Mouse (Mus musculus): ENCODE measurements around the gene Tex22.

Tex22 gene

GRCm38 (mm10) chr12:113074329-113075062, at the start of gene Tex22:
TSS of gene Tex22 (plus strand) at chr12:113074502.
- DNase-seq (ENCODE audit: low spot score), result peak; percentile 79

GRCm38 (mm10) chr12:113026557-113026956, 47.7 kb upstream of the Tex22 start:
- no peak for DNase-seq (ENCODE audit: low spot score)

GRCm38 (mm10) chr12:113027495-113027894, 46.8 kb upstream of the Tex22 start:
- no peak for DNase-seq (ENCODE audit: low spot score)

GRCm38 (mm10) chr12:113028067-113028466, 46.2 kb upstream of the Tex22 start:
- DNase-seq (ENCODE audit: low spot score), result no peak

- no peak for DNase-seq (ENCODE audit: low spot score)
These were observed 45.4 kb upstream of the Tex22 start for GRCm38 (mm10) chr12:113028898-113029297.

GRCm38 (mm10) chr12:113030046-113030445, 44.3 kb upstream of the Tex22 start:
- no peak for DNase-seq (ENCODE audit: low spot score)

- no peak for DNase-seq (ENCODE audit: low spot score)
These were observed 43.3 kb upstream of the Tex22 start for GRCm38 (mm10) chr12:113030993-113031392.

- no peak for DNase-seq (ENCODE audit: low spot score)
These were observed 42.9 kb upstream of the Tex22 start for GRCm38 (mm10) chr12:113031441-113031840.

GRCm38 (mm10) chr12:113032296-113033250, 41.7 kb upstream of the Tex22 start:
- peak; percentile 43 for DNase-seq (ENCODE audit: low spot score)

- no peak for DNase-seq (ENCODE audit: low spot score)
These were observed 39.2 kb upstream of the Tex22 start for GRCm38 (mm10) chr12:113035093-113035492.

- DNase-seq (ENCODE audit: low spot score), result no peak
These were observed 37.3 kb upstream of the Tex22 start for GRCm38 (mm10) chr12:113036996-113037395.

GRCm38 (mm10) chr12:113038414-113038813, 35.9 kb upstream of the Tex22 start:
- no peak for DNase-seq (ENCODE audit: low spot score)

GRCm38 (mm10) chr12:113041481-113042439, 32.5 kb upstream of the Tex22 start:
- DNase-seq (ENCODE audit: low spot score), result no peak

- DNase-seq (ENCODE audit: low spot score), result no peak
These were observed 31.8 kb upstream of the Tex22 start for GRCm38 (mm10) chr12:113042543-113042942.

GRCm38 (mm10) chr12:113044916-113045677, 29.2 kb upstream of the Tex22 start:
- DNase-seq (ENCODE audit: low spot score), result no peak

GRCm38 (mm10) chr12:113046861-113047260, 27.4 kb upstream of the Tex22 start:
- DNase-seq (ENCODE audit: low spot score), result no peak

GRCm38 (mm10) chr12:113048103-113048502, 26.2 kb upstream of the Tex22 start:
- no peak for DNase-seq (ENCODE audit: low spot score)

- no peak for DNase-seq (ENCODE audit: low spot score)
These were observed 24.5 kb upstream of the Tex22 start for GRCm38 (mm10) chr12:113049836-113050235.

- DNase-seq (ENCODE audit: low spot score), result no peak
These were observed 23.6 kb upstream of the Tex22 start for GRCm38 (mm10) chr12:113050671-113051070.

- no peak for DNase-seq (ENCODE audit: low spot score)
These were observed 22.5 kb upstream of the Tex22 start for GRCm38 (mm10) chr12:113051628-113052403.

Data from ovary, adult 18-20 months (tissue).